Mouse (Mus musculus) thymus, postnatal 10 days (tissue): Measurements from ENCODE around the gene B3galt5.

Source experiments
- DNase-seq, 2 experiments: peaks; one replicate each; pipeline ENCODE4 v3.0.0; 2021; ENCODE audit warnings: low spot score in 2 of 2

B3galt5 gene

DNA sequence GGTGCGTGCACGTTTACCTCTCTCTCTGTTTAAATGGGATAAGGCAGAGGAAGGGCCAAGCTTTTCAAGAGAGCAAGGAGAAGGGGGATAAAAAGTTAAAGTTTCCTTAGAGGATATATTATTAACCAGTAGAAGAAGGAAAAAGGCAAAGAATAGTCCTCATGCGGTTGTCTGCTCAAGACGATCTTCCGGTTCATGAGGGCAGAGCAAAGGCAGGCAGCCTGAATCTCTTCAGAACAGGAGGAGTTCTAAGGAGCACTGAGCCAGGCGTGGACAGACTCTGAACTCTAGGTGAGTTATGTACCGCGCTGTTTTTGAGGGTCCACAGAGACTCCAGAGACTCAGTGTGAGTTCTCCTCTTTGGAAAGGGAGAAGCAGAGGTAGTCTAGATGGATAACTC is 22.8 kb downstream of the B3galt5 start:
- no peak for DNase-seq

DNA sequence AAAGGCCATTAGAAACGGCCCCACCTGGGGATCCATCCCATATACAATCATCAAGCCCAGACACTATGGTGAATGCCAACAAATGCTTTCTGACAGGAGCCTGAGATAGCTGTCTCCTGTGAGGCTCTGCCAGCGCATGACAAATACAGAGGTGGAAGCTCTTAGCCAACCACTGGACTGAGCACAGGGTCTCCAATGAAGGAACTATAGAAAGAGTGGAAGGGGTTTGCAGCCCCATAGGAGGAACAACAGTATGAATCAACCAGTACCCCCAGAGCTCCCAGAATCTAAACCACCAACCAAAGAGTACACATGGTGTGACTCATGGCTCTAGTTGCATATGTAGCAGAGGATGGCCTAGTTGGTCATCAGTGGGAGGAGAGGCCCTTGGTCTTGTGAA is 36.1 kb downstream of the B3galt5 start:
- no peak for DNase-seq

DNA sequence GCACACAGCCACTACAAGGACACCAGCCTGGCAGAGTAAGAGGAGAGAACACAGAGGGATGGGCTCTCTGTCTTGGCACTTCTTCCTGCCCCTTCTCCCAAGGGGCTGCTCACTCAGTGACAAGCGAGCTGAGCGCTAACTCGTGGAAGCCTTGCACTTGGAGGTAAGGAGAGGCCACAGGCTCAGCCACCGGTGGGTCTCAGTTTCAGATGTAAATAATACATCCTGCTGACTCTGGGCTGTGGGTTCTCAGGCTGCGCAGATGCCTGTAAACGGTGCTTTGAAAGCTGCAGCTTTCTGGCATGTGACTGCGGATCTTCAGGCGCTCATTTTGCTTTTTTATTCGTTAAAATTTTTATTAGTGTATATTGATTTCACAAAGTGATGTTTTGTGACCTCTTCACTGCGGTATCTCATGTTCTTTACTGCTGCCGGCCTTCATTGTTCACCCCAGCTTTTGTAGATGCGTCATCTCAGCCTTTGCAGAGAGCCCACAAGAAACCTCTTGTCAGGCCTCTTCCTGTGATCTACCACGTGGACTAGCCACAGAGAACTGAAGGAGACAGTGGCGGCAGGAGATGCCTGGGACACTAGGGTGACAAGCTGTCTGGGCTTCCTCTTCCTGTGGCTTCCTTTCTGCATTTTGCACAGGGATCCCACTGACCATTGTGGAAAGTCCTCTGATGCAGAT is 37.5 kb downstream of the B3galt5 start:
- DNase-seq: peak; percentile 31 to 34

DNA sequence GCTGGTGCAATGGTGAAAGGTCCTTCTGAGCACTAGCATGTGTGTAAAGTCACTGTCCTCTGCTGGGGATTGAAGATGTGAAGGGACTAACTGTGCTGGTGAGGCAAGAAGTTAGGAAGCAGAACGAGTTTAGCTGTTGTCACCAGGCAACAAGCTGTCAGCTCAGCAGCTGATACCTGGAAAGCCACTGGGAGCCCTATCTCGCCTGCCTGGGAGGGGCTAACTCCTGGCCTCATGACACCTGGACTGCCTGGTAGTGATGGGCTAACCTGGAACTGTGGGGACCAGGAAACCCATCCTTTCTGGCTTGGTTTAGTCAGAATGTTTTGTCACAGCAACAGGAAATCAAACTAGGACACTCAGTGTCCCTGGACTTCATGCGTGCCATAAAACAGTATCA is 41.0 kb downstream of the B3galt5 start:
- DNase-seq: no peak

DNA sequence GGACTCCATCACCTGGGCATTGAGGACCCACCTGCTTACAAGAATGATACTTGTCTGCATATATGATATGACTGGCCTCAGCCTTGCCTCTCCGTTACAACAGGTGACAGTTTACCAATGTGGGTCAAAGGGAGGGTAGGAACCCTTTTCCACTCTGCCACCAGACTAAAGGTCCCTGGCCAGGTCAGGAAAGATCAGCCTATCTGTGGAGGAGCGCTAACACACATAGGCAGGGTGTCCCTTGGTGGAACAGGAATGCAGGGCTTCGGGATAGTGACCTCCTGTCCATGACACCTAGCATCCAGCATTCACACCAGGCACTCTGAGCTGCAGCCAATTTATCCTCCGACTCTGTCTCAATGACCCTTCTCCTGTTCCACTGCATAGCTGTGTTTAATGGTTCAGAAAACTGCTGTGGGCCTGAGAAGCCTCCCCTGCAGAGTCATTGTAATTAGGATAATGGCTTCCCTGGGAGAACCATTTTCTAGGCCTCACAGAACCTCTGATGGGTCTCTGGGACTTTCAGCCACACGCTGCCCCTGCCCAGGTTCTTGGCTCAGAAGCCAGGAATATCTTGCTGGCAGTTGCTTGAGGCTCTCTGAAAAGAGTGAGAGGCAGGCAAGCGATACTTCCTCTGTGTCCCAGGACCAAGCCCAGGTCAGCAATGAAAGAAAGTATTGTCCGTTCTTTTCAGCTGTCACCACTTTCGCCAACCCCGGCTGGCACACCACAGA is 43.1 kb downstream of the B3galt5 start:
- no peak for DNase-seq

DNA sequence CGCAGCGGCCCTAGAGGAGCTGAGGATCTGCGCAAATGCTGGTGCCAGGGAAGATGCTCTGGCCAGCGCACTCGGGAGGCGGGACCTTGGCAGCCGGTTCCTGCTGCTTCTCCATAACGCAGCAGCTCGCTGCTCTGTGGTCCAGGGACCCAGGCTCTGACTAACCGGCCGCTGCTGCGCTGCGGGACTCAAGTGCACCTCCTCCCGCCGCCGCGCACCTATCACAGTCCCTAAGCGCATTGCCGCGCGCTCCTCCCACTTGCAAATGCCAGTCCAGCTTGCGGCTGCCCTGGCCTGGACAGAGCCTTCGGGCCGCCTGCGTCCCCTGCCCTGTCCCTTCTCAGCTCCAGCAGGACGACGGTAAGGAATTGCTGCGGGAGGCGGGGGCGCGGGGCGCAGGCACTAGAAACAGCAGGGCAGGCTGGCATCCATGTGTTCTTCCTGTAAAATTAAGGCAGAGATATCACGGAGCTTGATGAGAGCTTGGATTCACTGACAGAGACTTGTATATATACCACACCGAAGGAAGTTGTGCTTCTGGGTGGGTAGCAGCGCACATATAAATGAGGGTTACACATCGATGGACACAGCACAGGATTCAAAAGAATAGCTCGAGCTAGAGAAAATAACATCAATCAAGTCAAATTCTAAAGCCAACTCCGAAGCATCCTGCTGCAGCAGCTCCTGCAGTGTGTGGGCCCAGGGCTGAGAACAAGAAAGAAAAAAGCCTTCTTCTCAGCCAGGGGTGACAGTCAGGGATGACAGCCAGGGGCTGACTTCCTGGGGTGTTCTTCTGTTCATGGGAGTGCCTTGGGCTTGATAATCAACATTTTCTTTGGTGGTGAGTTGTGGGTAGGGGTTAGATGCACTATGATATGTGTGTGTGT is 45.4 kb downstream of the B3galt5 start:
- no peak for DNase-seq

DNA sequence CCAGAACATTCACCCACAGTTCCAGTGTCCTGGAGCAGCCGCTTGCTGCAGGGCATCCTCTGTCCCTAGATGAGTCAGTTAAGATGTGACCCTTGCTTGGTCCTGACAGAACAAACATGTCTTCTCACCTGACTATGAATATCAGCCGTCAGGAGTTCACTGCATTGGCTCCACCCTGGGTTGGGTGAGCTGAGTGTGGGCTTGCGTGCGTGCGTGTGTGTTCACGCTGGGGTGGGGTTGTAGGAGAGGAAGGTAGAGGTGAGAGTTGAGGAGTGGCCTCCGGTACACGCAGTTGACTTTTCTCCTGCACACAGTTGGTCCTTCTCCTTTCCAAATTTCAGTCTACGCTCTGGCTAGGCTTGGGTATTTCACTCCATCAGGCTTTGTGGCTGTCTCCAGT is 47.0 kb downstream of the B3galt5 start:
- DNase-seq: no peak

DNA sequence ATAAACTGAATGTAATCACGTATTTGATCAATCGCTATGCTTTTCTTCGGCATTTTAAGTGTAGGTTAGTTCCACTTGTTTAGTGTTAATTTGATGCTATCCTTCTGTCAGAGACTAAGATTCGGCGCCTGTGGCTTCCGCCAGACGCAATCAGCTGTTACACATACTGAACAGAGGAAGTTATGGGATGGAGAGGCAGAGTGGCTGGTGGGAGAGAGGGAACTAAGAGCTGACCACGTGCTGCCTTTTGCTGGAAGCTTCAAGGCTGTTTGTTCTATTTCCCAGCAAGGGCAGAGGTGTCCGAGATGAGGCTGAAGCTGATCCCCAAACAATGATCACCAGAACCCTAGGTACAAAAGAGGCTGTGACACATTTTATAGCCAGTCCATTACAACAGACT is 56.3 kb downstream of the B3galt5 start:
- DNase-seq: no peak

DNA sequence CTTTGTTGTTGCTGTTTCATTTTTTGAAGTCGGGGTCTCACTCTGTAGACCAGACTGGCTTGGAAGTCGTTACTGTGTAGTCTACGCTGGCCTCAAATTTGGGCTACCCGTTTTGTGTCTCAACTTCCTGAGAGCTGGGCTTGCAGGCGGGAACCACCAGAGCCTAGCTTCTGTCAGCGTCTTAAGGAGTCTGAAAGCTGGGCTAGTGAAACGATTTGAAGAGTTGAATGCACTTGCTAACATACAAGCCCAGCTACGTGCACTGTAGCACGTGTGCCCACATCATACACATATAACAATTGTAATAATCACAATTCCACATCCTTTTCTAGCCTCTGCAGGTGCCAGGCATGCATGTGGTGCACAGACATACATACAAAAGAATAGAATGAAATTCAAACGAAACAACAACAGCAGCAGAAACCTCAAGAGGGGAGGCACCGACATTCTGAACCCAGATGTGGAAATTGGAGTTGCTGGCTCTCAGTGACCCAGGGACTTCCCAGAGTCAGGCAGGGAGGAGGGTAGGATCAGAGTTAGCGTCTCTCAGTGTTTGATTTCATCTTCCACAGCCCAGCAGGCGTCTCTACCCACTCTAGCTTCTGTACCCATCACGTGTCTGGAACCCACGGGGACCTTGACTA is 57.1 kb downstream of the B3galt5 start:
- peak; percentile 19 to 35 for DNase-seq

DNA sequence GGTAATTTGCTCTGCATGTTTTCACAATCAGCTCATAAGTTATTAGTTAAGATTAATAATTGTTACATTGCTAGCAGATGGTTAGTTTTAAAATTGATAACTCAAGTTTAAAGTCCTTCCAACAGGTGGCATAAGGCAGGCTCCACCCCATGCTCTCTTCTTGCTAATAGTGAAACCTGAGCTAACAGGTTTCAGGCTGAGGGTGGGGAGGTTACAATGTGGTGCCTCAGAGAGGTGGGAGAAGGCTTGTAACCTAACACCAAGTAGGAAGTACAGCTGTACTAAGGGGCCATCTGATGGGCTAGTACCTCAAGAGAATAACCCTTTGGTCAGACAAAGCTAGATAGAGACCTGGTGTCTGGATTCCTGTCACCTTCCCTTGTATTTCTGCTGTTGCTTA is 62.5 kb downstream of the B3galt5 start:
- DNase-seq: no peak

DNA sequence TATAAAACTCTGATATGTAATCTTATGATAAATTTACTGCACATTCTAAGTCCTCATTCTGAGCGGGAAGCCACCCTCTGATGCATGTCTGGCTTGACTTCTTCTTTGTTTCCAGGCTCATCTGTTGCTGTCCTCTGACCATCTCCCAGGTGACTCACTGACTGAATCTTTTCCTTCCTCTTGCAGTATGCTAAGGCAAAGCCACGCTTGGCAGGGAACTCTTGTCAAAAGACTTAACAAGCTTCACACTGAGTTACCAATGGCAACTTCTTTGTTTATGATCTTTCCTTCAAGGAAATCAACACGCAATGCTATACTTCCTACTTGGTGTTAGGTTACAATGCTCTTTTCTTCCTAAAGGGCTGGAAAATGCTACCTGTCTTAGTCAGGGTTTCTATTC is 63.0 kb downstream of the B3galt5 start:
- DNase-seq: no peak

DNA sequence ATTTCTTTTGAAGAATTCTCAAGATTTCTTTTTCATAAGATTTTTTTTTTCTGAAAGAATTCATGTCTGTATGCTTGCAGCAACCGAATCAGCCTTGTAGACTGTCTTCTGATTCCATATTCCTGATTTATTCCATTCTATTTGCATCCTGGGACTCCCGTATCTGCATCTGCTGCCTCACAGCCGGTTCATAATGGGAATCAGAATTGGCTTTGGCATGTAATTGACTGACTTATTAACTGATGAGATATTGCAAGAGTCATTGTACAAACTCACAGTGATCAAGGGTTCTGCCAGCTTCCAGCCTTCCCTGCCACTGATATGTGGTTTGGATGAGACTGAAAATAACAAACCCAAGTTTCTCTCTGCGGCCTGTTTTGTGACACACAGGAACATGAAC is 67.8 kb downstream of the B3galt5 start:
- no peak for DNase-seq

DNA sequence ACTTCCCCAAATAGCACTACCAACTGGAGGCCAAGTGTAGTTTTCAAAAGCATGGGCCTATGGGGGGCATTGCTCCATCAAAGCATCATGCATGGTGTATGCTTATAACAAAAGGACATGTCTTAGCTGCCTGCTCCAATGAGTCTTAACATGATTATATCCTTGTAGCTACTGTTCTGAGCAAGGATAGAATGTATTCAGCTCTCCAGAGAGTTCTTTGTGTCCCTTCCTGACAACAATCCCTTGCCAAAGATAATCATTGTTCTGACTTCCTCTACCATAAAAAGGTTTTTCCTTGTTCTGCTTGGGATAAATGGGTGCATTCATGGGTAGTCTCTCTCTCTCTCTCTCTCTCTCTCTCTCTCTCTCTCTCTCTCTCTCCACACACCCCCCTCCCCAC is 68.8 kb downstream of the B3galt5 start:
- DNase-seq: no peak

DNA sequence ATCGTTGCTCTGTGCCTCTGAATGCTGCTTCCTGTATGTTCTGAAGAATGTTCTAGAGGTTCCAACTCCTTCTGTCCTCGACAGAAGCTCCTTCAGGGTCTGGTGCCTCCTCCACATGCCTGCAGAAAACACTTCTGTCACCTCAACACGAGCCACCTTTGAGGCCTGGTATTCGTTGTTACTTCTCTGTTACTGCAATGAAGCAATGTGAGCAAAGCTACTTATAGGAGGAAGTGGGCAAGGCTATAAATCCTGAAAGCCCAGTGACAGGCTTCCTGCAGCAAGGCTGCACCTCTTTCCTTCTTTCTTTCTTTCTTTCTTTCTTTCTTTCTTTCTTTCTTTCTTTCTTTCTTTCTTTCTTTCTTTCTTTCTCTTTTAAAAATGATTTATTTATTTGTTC is 71.3 kb downstream of the B3galt5 start:
- DNase-seq: no peak

DNA sequence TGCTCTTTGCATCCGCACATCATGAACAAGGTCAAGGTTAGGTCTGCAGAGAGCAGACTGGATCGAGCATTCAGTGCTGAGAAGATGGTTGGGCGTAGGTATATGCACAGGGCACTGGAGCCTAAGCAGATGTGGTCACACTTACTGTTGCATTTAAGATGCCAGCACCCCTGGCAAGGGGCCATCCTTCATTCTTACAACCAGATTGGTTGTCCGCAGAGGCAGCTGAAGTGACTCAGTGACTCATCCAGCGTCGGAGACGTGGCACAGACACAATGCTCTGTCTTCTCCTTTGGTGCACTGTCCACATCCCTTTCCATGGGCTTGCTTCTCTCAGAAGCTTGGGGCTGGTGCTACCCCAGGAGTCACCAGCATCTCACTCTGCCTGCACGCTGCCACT is 82.2 kb downstream of the B3galt5 start:
- no peak for DNase-seq

DNA sequence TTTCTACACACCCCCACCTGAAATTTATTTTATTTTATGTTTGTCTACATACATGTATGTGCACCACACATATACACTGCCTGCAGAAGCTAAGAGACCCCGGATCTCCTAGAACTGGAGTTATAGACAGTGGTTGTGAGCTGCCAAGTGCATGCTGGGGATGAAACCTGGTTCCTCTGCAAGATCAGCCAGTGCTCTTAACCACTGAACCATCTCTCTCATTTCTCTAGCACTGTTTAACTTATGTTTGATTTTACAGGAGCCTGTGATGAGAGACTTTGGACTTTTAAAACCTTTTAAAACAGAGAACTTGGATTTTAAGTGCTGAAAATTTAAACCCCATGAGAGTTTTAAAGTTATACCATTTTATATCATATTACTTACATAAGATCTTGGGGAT is 87.1 kb downstream of the B3galt5 start:
- no peak for DNase-seq

DNA sequence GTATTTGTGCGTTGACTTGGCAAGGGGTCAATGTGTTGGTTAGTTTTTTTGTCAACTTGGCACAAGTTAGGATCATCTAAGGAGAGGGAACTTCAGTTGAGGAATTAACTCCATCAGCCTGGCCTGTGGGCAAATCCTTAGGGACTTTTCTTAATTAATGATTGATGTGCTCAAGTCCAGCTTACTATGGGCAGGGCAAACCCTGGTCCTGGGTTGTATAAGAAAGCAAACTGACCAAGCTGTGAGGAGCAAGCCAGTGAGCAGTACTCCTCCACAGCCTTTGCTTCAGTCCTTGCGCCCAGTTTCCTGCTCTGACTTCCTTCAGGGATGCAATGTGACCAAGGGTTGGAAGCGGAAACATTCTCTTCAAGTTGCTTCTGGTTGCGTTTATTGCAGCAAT is 87.6 kb downstream of the B3galt5 start:
- DNase-seq: no peak

DNA sequence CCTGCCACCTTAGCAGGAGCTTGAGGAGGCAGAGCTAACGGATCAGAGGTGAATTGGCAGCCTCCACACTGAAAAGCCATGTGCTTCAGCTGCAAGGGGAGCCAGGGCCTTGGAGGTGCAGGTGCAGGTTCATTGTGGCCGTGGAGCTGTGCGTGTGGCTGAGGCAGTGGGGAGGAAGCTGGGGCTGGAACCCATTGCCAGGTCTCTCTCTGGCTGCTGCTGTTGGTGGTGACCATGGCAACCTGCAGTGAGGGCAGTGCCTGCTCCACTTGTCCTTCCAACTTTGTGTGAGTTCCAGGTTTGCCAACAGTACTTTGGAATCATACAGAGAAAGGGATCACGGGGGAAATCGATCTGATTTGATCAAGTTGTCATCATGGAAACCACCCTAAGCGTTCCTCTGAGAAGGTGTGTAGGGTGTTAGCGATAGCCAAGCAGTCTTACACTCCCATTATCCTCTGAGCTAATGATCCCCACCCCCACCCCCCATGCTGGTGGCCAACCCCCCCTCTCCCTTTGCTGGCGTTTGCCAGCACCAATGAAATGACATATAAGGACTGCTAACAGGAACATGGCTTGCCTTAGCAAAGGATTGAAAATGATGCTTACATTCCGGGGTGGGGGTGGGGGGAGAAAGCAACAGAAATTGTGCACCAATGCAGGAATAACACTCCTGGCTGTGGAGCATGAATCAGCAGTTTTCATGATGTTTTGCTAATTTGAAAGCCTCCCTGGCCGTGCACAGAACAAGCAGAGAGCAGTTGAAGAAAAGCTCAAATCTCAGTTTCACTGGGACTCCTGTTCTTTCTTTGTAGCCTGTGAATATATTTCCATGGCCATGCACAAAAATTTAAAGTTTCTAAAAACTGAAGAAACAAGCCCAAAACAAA is 90.8 kb downstream of the B3galt5 start:
- DNase-seq: peak; percentile 58

DNA sequence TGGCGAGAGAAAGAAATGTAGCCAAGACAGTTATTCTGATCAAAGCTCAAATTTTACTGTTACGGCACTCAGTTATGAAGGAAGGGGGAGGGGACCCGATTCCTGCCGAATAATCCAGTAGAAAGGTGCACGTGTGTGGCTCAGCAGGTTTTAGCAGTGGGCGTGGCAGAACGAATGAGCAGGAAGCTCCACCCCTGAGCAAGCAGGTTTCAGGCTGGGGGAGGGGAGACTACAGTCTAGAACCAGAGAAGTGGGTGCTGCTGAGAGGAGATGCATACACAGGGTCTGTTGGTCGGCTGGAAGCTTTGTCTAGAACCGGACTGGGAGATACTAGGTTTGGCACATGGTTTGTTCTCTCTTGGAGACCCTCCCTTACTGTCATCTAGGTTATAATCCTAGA is 91.7 kb downstream of the B3galt5 start:
- peak; percentile 41 to 43 for DNase-seq

DNA sequence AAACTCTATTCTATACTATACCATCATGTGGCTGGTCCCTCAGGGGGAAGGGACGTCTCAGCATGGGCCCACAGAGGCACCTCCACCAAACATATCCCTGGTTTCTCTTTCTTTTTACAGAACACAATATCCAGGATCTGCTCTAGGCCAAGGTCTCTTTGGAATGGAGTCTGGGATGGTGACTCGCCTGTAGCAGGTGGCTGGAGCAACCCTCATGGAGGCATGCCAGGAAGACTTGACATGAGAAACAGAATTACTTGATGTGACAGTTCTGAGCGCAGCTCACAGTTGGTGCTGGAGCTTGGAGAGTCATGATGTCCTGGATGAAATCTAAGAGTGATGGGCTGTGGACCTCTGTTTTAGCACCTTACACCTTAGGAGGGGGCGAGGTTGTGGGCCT is 104.0 kb downstream of the B3galt5 start:
- no peak for DNase-seq

DNA sequence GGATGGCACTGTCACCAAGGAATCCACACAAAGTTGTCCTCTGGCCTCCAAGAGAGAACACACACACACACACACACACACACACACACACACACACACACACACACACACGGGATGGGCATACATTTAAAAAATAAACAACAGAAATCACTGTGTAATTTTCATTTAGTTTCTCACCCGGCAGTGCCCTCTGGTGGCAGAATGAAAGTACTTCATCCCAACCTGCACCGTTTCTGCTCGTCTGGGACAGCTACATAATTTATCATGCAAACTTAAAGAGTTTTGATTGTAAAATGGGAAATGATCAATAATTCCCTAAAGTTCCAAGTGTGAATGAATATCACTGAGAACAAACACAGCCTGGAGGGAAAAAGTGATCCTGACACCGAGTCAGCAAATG is 105.7 kb downstream of the B3galt5 start:
- peak in 1 of 2 experiments; percentile 55 for DNase-seq
